Comparison of ENCODE assay signal across 18 mouse cellular contexts in genomic region chr15:40037266-40037665, GRCm38 (mm10).
DNase-seq lines count a peak whose midpoint lies in the region; ATAC-seq lines count a peak whose summit lies in the region.
"Had no signal": no experiment of that assay in that cellular context is flagged by ENCODE, and none has a peak within 500 bp of the region (broad histone marks: within the 10 kb centered on the region; RNA-seq: fewer than 3 reads in every experiment).

No protein-coding gene starts in this region.

- ATAC-seq in heart, embryonic 16.5 days (replicated peaks; ENCODE audit: extremely low read depth, insufficient read depth, low FRiP score) = peak; percentile 37
- no peak for ATAC-seq in forebrain, embryonic 11.5 days (replicated peaks; ENCODE audit: low FRiP score)
- ATAC-seq: forebrain, embryonic 15.5 days; intestine, embryonic 15.5 days had no signal

- no peaks in the 10 kb centered on the region for H3K27me3 ChIP-seq in heart, embryonic 16.5 days (ENCODE audit: control insufficient read depth, insufficient read depth, low read length)
- H3K27me3 ChIP-seq in forebrain, embryonic 11.5 days (ENCODE audit: control insufficient read depth, insufficient read depth, low read length) = no peaks in the 10 kb centered on the region
- H3K27me3 ChIP-seq: forebrain, embryonic 15.5 days; hindbrain, embryonic 13.5 days; intestine, embryonic 15.5 days; limb, embryonic 13.5 days had no signal

- H3K9ac ChIP-seq in heart, embryonic 16.5 days (ENCODE audit: low read length) = no peak overlapping the region
- no peak overlapping the region for H3K9ac ChIP-seq in forebrain, embryonic 11.5 days (ENCODE audit: low read length)
- H3K9ac ChIP-seq: forebrain, embryonic 15.5 days; hindbrain, embryonic 13.5 days; intestine, embryonic 15.5 days; limb, embryonic 13.5 days had no signal

- intact Hi-C loops in heart, postnatal 25 days (cut with DNase I) = no loop called here

- no peak for DNase-seq in heart, postnatal 25 days (ENCODE audit: low spot score)
- peak; percentile 68 to 79 for DNase-seq in frontal cortex, adult 2 months (ENCODE audit: extremely low spot score in 1 of 2, low spot score in 1 of 2)
- peak; percentile 62 to 66 for DNase-seq in left cerebral cortex, adult 9 months (ENCODE audit: low spot score in 2 of 2)
- DNase-seq in right cerebral cortex, postnatal 36 days (ENCODE audit: low spot score in 2 of 2) = peak; percentile 62 to 83
- DNase-seq in forebrain, embryonic 11.5 days (ENCODE audit: low spot score) = no peak
- no peak for DNase-seq in gastrocnemius, postnatal 10 days
- DNase-seq: adrenal gland, postnatal 36 days; cerebellum, adult 9-11 months; kidney, postnatal 10 days; lung, postnatal 36 days; retina, postnatal 1 day; thymus, adult 18-20 months had no signal

- no peaks in the 10 kb centered on the region for H3K36me3 ChIP-seq in heart, embryonic 16.5 days (ENCODE audit: control insufficient read depth, insufficient read depth)
- H3K36me3 ChIP-seq in forebrain, embryonic 11.5 days (ENCODE audit: control insufficient read depth, insufficient read depth, low read length) = no peaks in the 10 kb centered on the region
- H3K36me3 ChIP-seq: forebrain, embryonic 15.5 days; hindbrain, embryonic 13.5 days; intestine, embryonic 15.5 days; limb, embryonic 13.5 days; midbrain, embryonic 10.5 days had no signal

- H3K27ac ChIP-seq in heart, embryonic 16.5 days (ENCODE audit: low read length) = no peak overlapping the region
- H3K27ac ChIP-seq in forebrain, embryonic 11.5 days (ENCODE audit: low read depth, low read length) = no peak overlapping the region
- H3K27ac ChIP-seq: forebrain, embryonic 15.5 days; hindbrain, embryonic 13.5 days; intestine, embryonic 15.5 days; limb, embryonic 13.5 days; midbrain, embryonic 10.5 days had no signal

- 26% methylated on average over 7 of the region's 7 CpGs for WGBS in heart, embryonic 16.5 days
- 78% methylated on average over 7 of the region's 7 CpGs for WGBS in forebrain, embryonic 11.5 days

- H3K4me1 ChIP-seq in heart, embryonic 16.5 days (ENCODE audit: control insufficient read depth, insufficient read depth, low read length) = no peaks in the 10 kb centered on the region
- H3K4me1 ChIP-seq in forebrain, embryonic 11.5 days (replicated peaks; ENCODE audit: control insufficient read depth, insufficient read depth, low read length) = no peaks in the 10 kb centered on the region
- H3K4me1 ChIP-seq: forebrain, embryonic 15.5 days; hindbrain, embryonic 13.5 days; intestine, embryonic 15.5 days; limb, embryonic 13.5 days; midbrain, embryonic 10.5 days had no signal

- H3K9me3 ChIP-seq in heart, embryonic 16.5 days (replicated peaks; ENCODE audit: control insufficient read depth, low read length) = no peaks in the 10 kb centered on the region
- H3K9me3 ChIP-seq in forebrain, embryonic 11.5 days (ENCODE audit: control insufficient read depth, low read length) = no peaks in the 10 kb centered on the region
- H3K9me3 ChIP-seq: forebrain, embryonic 15.5 days; hindbrain, embryonic 13.5 days; intestine, embryonic 15.5 days; limb, embryonic 13.5 days; midbrain, embryonic 10.5 days had no signal

- H3K4me2 ChIP-seq in heart, embryonic 16.5 days (ENCODE audit: low read depth, low read length) = 0 out of 2 replicates have a peak overlapping the region, but pooled peaks have one; percentile 1
- no peak overlapping the region for H3K4me2 ChIP-seq in forebrain, embryonic 11.5 days (ENCODE audit: low read depth, low read length, severe bottlenecking)
- H3K4me2 ChIP-seq: forebrain, embryonic 15.5 days; hindbrain, embryonic 13.5 days; intestine, embryonic 15.5 days; limb, embryonic 13.5 days had no signal

- H3K4me3 ChIP-seq in heart, embryonic 16.5 days (ENCODE audit: low read length) = no peak overlapping the region
- no peak overlapping the region for H3K4me3 ChIP-seq in forebrain, embryonic 11.5 days (ENCODE audit: low read depth, low read length)
- H3K4me3 ChIP-seq: forebrain, embryonic 15.5 days; hindbrain, embryonic 13.5 days; intestine, embryonic 15.5 days; limb, embryonic 13.5 days; midbrain, embryonic 10.5 days had no signal

Comparison
In these comparisons a context has a peak if more than half of its experiments do, and no peak if none do; other contexts are left out.
1. DNase-seq: peak in frontal cortex, adult 2 months (2 of 2), left cerebral cortex, adult 9 months (2 of 2) and right cerebral cortex, postnatal 36 days (2 of 2); none in heart, postnatal 25 days (single experiment), forebrain, embryonic 11.5 days (single experiment) and gastrocnemius, postnatal 10 days (single experiment).